Mouse (Mus musculus): Measurements from ENCODE around the gene Hmgn1. TPM values are rescaled to one million over a fixed set of nuclear protein-coding genes. Genes with fewer than 3 reads are reported as not detected.

The Hmgn1 gene
- polyA plus RNA-seq (2015; fragmentation: Nextera tagmentation; extraction: Ambion mirVana): 179 and 276 TPM in 2 replicates

GRCm38 (mm10) chr16:96127657-96128344 lies at the start of gene Hmgn1:
Gene Hmgn1 (minus strand): TSS chr16:96127729.

GRCm38 (mm10) chr16:96145110-96145800 lies 17.7 kb upstream of the Hmgn1 start, which contains the start of gene Wrb:
Gene Wrb (plus strand): TSS chr16:96145407.

GRCm38 (mm10) chr16:96082301-96083178 lies 45.0 kb downstream of the Hmgn1 start, which contains the start of gene Brwd1:
Gene Brwd1 (minus strand): TSS chr16:96082526.

Other genes with a start within 250 kb of the Hmgn1 start
- 37.1 and 46.8 TPM in 2 replicates for gene Psmg1, start 136.8 kb downstream of the Hmgn1 start, polyA plus RNA-seq (2015; fragmentation: Nextera tagmentation; extraction: Ambion mirVana)
- 48.8 and 51.7 TPM in 2 replicates for gene Brwd1, start 45.2 kb downstream of the Hmgn1 start, polyA plus RNA-seq (2015; fragmentation: Nextera tagmentation; extraction: Ambion mirVana)
- gene Wrb, start 17.7 kb upstream of the Hmgn1 start, polyA plus RNA-seq (2015; fragmentation: Nextera tagmentation; extraction: Ambion mirVana): 20.1 and 22.4 TPM in 2 replicates
- gene Lca5l, start 64.5 kb upstream of the Hmgn1 start, polyA plus RNA-seq (2015; fragmentation: Nextera tagmentation; extraction: Ambion mirVana): 1.7 and 2.1 TPM in 2 replicates
- 513 and 524 TPM in 2 replicates for gene Sh3bgr, start 72.7 kb upstream of the Hmgn1 start, polyA plus RNA-seq (2015; fragmentation: Nextera tagmentation; extraction: Ambion mirVana)
- gene B3galt5, start 108.1 kb upstream of the Hmgn1 start, polyA plus RNA-seq (2015; fragmentation: Nextera tagmentation; extraction: Ambion mirVana): 0.12 TPM in 1 of 2 replicates, not detected in the other